Mouse (Mus musculus) liver, adult 2 months (tissue): ENCODE data around the gene Gm20604.

Source experiments
- CTCF ChIP-seq: fragments of 200-500 bp; IDR thresholded peaks from 2 replicates; pipeline ENCODE4 v1.5.1; 2011; ENCODE audit warnings: low read depth, low read length, control low read depth
- POLR2A ChIP-seq: fragments of 200-500 bp; IDR thresholded peaks from 2 replicates; pipeline ENCODE4 v1.6.1; 2011; ENCODE audit warnings: low read length, control low read depth; ENCODE audit not compliant: insufficient read depth; ENCODE audit errors: extremely low read depth

GRCm38 (mm10) chr12:102748256-102748655 is 10.2 kb downstream of the Gm20604 start:
- TF ChIP-seq CTCF (no peak), POLR2A (no peak)
